Mouse (Mus musculus) lung, adult 2 months (tissue): ENCODE results near the gene Slc12a3.

Source experiments
- CTCF ChIP-seq: fragments of 200-500 bp; IDR thresholded peaks from 2 replicates; pipeline ENCODE4 v1.5.1; 2011; ENCODE audit warnings: mild to moderate bottlenecking, low read length, control low read depth; ENCODE audit not compliant: insufficient read depth
- POLR2A ChIP-seq: fragments of 200-500 bp; IDR thresholded peaks from 2 replicates; pipeline ENCODE4 v1.6.1; 2011; ENCODE audit warnings: low read depth, mild to moderate bottlenecking, control low read depth, low read length, borderline replicate concordance; ENCODE audit errors: extremely low read depth

DNA sequence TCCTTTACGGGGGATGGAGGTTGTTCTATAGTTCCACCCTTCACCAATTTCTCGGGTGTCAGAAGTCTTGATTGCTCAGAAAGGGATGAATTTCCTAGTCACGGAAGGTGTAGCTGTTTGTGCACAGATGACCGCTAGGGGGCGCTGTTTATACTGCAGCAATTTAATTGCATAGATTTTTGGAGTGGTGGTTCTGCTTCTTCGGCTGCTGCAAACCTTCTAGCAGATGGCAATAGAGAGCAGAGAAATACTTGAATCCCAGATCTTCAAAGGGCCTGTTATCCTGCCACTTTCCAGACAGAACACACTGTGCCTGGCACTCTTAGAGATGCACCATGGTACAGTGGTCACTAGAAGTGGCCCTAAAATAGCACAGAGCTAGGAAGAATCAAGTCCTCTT lies 14.3 kb downstream of the Slc12a3 start:
- TF ChIP-seq POLR2A = no peak
- TF ChIP-seq CTCF = peak; percentile 50; the same call in 1 of the 2 replicates
